19 mouse cellular contexts compared by ENCODE assay signal in the genomic region with DNA sequence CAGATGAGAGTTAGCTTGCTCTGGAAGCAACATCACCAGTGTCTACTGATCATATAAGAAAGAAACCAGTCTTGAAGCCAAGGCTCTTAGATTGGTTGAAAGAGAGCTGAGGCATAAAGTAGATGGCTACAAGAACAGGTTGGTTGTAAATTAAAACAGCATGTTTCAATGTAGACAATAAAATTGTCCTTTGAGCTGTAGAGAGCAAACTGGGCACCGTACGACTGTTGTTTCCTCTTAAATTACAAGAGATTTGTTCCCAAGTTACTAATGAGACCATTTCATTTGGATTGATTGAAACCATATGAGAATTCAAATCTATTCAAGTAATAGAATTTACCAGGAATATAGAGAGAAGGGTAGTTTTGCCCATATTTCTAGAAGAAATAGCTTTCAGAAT.
"Had no signal": no experiment of that assay in that cellular context is flagged by ENCODE, and none has a peak within 500 bp of the region (broad histone marks: within the 10 kb centered on the region; RNA-seq: fewer than 3 reads in every experiment).

No protein-coding gene starts in this region.

- H3K27me3 ChIP-seq: midbrain, embryonic 12.5 days; neural tube, embryonic 13.5 days; neural tube, embryonic 15.5 days; stomach, embryonic 15.5 days had no signal

- H3K9me3 ChIP-seq: midbrain, embryonic 10.5 days; midbrain, embryonic 12.5 days; neural tube, embryonic 13.5 days; neural tube, embryonic 15.5 days; stomach, embryonic 15.5 days had no signal

- H3K4me1 ChIP-seq: midbrain, embryonic 10.5 days; midbrain, embryonic 12.5 days; neural tube, embryonic 13.5 days; neural tube, embryonic 15.5 days; stomach, embryonic 15.5 days had no signal

- ATAC-seq: midbrain, embryonic 16.5 days had no signal

- H3K27ac ChIP-seq: midbrain, embryonic 10.5 days; midbrain, embryonic 12.5 days; neural tube, embryonic 13.5 days; neural tube, embryonic 15.5 days; stomach, embryonic 15.5 days; stomach, postnatal 0 days had no signal

- H3K36me3 ChIP-seq: midbrain, embryonic 10.5 days; midbrain, embryonic 12.5 days; neural tube, embryonic 13.5 days; neural tube, embryonic 15.5 days; stomach, embryonic 15.5 days had no signal

- H3K9ac ChIP-seq: lung, embryonic 14.5 days; midbrain, embryonic 12.5 days; neural tube, embryonic 13.5 days; neural tube, embryonic 15.5 days; stomach, embryonic 15.5 days had no signal

- H3K4me2 ChIP-seq: lung, embryonic 14.5 days; midbrain, embryonic 12.5 days; neural tube, embryonic 13.5 days; neural tube, embryonic 15.5 days; stomach, embryonic 15.5 days had no signal

- DNase-seq: lung, adult 18-20 months; lung, embryonic 14.5 days; lung, postnatal 10 days; lung, postnatal 4 days; midbrain, embryonic 14.5 days; retina, postnatal 1 day; right cerebral cortex, adult 18-20 months; right cerebral cortex, postnatal 14 days; thymus, adult 18-20 months; thymus, postnatal 14 days; thymus, postnatal 36 days had no signal

- H3K4me3 ChIP-seq: midbrain, embryonic 10.5 days; midbrain, embryonic 12.5 days; myocyte; neural tube, embryonic 13.5 days; neural tube, embryonic 15.5 days; stomach, embryonic 15.5 days had no signal
